Mouse (Mus musculus): Measurements from ENCODE around the gene Snx20.
"Not testable (repeated sequence)": the region's sequence is repeated elsewhere in the genome, so short reads cannot be mapped to it uniquely, and the experiment has no call there.

Gene Snx20

DNA sequence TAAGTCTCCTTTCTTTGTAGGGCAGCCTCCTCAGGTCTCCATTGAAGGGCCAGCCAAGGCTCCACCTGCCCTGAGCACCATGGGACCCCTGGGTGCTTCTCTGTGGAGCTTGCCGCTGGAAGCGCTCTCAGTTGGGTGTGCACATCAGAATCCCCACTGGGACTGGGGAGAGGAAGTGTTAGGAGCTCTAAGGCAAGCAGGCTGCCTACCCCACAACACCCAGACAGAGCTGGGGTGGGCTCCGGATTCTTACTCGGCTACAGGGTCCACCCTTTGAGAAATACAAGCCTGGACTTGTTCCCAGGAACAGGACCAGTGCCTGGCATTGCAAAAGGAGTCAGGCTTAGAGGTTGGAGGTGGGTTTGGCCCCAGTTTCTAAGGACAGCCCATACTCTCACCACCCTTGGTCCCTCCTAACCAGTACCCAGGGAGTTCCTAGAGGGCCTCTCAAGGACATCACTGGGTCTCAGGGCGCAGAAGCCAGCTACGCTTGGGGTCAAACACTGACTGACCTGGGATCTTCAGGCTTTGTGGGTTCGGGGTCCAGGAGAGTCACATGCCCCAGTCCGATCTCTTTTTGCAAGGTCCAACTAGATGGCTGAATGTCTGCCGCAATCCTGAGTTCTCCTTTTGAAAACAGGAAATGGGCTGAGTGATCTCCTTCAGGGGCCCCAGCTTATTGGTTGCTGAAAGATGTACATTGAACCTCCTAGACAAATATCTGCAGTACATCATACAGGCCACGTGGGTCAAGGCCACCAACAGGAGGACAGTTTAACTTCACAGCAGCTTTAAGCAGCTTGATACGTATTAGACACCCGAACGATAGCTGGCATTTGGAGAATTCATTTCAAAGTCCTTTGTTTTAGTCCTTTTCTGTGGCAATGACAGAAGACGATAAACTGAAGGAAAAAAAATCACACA, at the start of gene Snx20:
Gene Snx20, minus strand, starts transcription at position 655 of the 924 bp plus-strand sequence.
- no peak for DNase-seq (ENCODE audit: low read depth, low spot score)

DNA sequence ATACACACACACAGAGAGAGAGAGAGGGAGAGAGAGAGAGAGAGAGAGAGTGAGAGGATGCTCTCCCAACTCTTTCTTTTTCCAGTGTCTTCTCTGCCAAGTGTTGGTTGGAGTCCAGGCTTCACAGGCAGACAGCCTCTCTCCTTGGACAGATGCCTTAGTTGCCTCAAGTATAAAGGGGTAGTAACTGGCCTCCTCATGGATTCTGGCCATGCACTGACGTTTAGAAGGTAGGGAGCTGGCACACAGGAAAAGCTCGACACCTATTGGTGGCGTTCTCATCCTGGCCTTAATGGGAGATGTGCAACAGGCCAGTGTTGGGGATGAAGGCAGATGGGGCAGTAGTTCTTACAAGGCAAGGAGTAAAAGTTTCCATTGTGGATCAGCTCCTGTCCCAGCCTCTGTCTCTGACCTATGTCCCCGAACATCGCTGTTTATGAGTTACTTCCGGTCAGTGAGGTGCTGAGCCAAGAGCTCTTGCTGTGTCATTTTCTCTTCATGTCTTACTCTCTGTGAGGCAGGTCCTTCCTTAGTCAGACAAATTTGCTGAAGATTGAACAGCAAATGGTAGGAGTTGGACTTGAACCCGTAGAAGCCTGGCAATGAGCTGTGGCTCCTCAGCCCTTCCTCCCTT, 47.8 kb upstream of the Snx20 start:
- DNase-seq (ENCODE audit: low read depth, low spot score) = no peak

DNA sequence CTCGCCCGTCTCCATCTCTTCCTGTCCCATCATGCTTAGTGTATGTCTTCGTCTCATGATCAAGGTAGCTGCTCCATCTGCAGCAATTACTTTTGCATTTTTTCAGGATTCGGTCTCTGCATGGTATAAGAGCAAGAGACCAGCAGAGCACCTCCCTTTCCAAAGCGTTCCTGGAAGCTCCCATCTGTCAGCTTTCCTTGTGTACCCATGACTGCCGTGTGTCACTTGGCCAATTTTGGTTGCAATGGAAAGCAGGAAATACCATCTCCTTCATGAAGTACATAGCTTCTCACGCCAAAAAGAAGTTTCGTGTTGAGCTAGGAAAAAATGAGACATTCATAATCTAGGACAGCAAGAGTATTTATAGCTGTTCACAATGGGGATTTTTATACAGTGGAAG, 45.1 kb upstream of the Snx20 start:
- no peak for DNase-seq (ENCODE audit: low read depth, low spot score)

DNA sequence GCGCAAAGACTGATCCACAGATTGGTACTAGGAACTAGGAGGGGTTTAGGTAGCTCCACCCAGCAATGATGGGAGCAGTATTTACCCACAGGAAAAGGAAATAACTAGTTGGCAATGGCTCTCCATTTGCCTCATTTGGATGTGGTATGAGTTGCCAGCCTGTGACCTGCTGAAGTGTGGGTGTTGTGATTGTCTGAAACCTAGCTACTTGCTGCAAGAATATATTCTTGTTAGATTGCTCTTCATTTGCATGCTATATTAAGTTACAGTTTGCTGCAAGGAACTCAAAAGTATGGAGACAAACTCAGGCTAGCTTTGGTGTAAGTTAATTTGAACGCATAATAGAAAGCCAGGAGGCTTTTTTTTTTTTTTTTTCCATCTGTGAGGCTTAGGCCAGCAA, 44.6 kb upstream of the Snx20 start:
- DNase-seq (ENCODE audit: low read depth, low spot score) = no peak

DNA sequence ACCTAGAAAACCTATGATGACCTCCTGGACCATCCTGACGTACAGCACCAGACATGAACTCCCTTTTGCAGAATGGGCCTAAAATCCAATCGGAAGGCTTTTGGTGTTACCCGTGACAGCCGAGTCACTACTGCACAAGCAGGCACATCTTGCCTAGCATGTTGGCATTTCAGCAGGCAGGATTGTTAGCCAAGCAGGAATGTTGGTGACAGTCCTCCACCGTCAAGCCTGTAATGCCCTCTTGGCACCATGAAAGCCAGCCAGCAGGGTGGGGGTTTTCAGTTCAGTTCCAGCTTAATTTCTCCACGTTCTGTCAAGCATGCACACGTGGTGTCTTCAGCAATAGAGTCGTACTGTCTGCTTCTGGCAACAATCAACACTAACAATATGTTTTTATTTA, 41.1 kb upstream of the Snx20 start:
- DNase-seq (ENCODE audit: low read depth, low spot score) = no peak

DNA sequence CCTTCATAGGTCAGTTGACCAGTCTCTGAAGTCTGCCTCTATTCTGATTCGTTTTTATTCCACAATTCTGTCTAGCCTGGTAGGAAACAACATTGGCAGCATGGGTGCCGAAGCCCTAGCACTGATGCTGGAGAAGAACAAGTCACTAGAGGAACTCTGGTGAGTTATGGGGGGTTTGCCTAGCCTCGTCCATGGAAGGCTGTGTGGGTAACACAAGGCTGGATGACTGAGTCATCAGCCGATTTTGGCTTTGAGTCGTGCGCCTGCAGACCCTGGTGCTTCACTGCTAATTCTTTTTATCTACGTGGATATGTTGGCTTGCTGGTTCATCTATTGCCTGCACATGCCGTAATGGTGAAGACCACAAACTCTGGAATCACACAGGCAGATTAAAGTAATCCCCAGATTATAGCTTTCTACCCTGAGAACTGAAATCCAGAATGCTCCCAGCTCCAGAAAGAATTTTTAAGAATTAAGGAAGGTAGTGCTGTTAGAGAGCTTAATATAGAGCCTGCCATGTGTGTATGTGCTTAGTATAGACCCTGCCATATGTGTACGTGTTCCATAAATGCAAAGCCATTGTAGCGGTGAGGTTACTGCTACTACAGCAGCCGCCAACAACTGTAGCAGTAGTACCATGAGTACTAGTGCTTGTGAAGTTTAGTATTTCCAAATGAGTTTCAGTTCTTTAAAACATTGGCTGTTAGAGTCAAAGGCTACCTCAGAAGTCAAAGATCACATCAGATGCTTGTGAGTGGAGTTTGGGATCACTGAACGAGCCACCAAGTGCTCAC, 39.6 kb upstream of the Snx20 start:
- no peak for DNase-seq (ENCODE audit: low read depth, low spot score)

DNA sequence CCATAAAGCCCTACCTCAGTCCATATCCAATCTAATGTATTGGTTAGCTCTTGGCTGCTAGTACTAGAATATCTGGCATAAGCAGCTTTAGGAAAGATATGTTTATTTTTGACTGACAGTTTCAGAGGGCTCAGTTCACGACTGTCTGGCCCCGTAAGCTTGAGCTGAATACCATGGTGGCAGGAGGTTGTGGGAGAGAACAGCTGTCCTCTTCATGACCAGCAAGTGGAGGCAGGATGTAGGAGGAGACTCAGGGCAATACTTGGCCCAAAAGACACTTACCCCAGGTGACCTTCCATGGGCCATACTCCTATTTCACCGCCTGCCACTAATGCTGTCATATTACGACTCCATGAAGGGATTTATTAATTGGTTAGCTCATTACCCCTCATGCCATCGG, 37.9 kb upstream of the Snx20 start:
- DNase-seq (ENCODE audit: low read depth, low spot score) = no peak

DNA sequence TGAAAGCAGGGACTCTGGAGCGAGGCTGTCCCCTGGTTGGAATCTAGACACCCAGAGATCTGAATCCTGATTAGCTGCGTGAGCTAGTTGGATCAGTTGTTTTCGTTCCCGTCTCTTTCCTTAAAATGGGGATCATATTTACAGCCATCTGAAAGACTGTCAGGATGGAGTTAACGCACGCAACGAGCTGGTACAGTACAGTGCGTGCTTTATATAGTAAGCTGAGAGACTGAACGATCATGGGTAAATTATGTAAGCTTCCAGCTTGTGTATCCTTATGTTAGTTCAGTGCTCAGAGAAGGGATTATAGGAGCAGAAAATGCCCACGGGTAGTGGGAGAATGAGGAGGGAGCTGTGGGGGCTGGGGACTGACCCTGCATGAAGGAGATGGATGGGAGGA, 35.6 kb upstream of the Snx20 start:
- no peak for DNase-seq (ENCODE audit: low read depth, low spot score)

DNA sequence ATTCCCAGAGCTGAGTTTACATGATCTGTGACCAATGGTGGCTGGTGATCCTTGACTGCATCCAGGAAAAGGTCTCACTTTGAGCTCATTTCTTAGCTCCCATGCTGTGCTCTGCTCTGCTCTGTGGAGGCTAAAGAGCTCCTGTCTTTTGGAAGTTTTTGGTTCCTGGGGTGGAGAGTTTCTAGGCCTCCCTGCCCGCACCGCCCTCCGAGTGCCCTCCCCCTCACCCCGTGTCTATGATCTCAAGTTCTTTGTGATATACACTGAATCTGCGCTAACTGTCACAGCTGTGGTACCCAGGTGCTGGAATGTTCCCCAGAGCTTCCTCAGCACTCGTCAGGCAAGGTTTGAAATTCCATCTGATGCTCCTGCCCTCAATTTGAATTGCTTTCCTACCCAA, 34.9 kb upstream of the Snx20 start:
- DNase-seq (ENCODE audit: low read depth, low spot score) = no peak

DNA sequence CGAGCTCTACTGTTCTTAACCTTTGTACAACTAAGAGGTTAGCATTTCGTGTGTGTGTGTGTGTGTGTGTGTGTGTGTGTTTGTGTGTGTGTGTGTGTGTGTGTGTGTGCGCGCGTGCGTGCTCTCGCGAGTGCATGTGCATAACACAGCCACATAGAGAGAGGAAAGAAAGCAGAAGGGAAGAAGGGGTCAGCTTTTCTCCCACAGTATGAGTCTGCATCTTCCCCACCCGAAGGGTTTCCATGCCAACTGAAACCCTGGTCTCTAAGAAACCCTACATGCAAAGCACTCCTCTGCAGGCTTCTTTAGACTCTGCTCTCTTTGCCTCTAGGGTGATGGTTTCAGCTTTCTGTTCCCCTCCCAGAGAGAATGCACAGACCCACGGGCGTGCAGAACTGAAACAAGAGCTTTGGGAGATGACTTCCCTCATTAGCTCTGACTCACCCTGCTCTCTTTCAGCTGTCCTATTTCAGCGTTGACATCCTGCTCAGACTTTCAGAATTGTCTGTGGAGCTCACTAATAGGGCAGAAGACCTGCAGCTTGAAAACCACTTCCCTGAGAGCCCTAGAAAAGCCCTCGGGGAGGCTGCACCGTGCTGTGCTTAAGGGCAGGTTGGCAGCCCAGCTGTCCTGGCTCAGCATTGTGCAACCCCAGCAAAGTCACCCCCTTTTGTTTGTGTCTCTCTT, 32.6 kb upstream of the Snx20 start:
- DNase-seq (ENCODE audit: low read depth, low spot score) = no peak

DNA sequence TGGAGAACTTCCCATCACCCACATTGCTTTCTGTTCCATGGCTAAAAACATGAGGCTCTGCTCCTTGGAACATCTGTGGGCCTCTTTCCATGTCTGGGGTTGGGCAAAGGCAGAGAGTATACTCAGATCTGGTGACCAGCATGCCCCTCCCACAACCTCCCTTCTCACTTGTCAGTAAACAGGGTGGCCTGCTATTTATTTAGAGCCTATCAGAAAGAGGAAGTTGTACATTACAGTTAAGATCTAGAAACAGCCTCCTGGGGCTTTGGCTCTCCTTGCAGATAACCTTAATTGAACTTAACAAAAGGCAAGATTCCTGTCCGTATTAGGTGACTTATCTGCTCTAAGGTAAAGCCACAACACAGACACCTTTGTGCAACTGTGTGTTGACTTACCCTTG, 30.5 kb upstream of the Snx20 start:
- DNase-seq (ENCODE audit: low read depth, low spot score) = no peak

DNA sequence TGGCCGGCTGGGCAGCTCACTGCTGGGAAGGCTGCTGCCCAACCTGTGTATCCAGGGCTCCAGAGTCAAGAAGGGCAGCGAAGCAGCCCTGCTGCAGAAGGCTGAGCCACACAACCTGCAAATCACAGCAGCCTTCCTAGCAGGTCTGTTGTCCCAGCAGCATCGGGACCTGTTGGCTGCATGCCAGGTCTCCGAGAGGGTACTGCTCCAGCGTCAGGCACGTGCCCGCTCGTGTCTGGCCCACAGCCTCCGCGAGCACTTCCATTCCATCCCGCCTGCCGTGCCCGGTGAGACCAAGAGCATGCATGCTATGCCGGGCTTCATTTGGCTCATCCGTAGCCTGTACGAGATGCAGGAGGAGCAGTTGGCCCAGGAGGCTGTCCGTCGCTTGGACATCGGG, 29.0 kb upstream of the Snx20 start:
- DNase-seq (ENCODE audit: low read depth, low spot score) = no peak

DNA sequence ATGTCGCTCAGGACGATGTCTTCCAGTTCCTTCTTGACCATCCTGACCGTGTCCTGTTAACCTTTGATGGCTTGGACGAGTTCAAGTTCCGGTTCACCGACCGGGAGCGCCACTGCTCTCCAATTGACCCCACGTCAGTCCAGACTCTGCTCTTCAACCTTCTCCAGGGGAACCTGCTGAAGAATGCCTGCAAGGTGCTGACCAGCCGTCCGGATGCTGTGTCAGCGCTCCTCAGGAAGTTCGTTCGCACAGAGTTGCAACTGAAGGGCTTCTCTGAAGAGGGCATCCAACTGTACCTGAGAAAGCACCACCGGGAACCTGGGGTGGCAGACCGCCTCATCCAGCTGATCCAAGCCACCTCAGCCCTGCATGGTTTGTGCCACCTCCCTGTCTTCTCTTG, 28.2 kb upstream of the Snx20 start:
- no peak for DNase-seq (ENCODE audit: low read depth, low spot score)

DNA sequence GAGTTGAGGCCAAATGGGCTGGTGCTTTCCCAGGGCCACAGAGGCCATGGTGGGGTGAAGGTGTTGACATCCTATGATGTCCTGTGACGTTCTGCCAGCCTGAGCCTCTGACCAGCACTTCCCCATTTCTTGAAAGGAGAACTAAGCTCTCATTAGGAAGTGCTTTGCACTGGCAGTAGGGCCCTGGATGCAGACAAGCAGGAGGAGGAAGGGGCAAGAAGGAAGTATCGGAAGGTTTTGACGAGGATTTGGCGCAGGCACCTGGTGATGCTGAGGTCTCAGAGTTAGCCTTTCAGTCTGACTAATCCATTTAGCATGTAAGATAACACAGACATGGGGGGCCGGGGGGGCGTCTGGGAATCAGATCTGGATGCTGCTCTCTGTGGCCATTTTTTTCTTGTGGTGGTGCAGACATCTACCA, 26.5 kb upstream of the Snx20 start:
- DNase-seq (ENCODE audit: low read depth, low spot score) = no peak

DNA sequence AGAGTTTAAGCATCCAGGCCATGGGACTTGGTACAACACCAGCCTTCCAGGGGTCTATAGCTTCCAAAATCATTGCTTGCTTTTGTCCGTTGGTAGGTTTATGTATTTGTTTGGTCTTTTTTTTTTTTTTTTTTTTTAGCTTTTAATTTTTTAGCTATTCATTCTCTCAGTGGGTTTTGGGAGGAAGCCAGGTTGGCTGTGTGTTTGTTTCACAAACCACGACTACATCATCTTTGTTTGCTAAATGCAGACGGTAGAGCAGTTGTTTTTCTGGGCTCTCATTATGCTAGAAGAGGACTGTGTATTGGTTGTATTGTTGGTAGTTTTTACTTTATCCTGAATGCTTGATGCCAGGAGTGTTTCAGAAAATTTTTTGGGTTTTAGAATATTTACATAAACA, 23.9 kb upstream of the Snx20 start:
- DNase-seq (ENCODE audit: low read depth, low spot score) = no peak

DNA sequence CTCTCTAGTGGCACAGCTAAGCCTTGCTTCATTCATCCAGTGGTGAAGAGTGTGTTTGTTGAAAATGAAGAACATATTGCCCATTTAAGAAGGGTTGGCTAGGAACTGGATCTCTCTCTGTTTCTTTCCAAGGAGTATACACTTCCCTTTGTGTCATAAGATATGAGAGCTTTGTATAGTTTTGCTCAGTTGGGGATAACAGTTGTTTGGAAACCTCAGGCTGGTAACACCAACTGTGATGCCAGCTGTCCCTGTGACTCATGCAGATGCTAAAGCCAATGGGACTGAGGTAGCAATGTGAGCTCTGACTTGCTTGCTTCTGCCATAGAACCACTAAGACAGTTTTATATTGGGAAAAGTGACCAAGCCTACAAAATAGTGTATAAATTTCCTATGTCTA, 19.4 kb upstream of the Snx20 start:
- no peak for DNase-seq (ENCODE audit: low read depth, low spot score)

DNA sequence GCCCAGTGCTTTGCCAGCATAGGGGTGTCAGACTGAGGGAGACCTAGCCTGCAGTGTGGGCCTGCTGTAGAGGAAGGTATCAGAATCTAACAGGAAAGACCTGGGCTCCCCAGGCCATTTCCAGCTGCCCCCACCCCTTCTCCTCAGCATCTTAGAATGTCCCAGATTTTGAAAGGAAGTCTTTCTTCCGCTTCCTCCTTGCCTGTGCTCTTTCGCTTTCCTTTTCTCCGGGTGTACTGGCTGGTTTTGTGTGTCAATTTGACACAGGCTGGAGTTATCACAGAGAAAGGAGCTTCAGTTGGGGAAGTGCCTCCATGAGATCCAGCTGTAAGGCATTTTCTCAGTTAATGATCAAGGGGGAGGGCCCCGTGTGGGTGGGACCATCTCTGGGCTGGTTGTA, 15.2 kb upstream of the Snx20 start:
- DNase-seq (ENCODE audit: low read depth, low spot score) = not testable (repeated sequence)

DNA sequence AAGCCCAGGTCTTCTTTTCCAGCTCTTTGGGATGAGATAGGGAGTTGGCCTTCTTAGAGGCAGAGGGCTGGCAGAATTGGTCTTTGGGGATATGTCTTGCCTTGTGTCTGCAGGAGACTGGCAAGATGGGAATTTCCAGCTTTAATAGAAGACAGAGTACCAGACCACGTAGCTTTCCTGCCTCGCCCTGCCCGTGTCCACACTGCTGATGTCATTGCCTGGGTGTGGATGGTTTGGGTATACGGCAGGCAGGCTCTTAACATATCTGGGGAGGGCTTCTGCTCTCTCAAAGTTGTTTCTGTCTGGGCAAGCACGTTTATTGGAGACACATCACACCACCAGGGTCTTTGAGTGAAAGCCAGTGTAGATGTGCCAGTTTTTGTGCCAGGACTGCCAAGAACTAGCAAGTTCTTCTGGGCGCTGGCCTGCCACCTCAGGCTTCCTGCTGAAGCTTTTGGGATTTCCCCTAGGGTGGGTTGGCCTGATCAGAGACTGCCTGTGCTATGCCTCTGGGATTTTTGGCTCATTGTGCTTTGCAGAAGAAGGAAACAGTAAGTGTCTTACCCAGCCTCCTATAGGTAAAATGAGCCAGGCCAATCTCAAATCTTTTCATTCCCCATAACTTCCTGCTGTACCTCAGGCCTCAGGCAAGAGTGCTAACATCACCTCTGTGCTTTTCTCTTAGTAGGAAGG, 14.2 kb upstream of the Snx20 start:
- DNase-seq (ENCODE audit: low read depth, low spot score) = no peak

DNA sequence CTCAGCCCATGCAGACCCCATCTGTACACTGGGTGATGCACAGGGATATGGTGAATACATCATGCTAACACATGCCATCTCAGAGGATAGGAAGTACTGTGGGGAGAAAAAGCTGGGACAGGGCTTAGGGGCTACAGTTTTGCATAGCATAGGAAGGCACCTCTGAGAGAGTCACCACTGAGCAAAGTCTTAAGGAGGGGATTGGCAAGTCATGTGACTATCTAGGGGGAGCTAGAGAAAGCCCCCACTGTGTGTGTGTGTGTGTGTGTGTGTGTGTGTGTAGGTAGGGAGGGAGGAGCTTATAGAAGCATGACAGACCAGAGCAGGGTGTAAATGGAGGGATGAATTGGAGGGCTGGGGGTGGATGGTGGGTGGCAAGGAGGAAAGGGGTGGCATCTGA, 12.4 kb upstream of the Snx20 start:
- no peak for DNase-seq (ENCODE audit: low read depth, low spot score)

DNA sequence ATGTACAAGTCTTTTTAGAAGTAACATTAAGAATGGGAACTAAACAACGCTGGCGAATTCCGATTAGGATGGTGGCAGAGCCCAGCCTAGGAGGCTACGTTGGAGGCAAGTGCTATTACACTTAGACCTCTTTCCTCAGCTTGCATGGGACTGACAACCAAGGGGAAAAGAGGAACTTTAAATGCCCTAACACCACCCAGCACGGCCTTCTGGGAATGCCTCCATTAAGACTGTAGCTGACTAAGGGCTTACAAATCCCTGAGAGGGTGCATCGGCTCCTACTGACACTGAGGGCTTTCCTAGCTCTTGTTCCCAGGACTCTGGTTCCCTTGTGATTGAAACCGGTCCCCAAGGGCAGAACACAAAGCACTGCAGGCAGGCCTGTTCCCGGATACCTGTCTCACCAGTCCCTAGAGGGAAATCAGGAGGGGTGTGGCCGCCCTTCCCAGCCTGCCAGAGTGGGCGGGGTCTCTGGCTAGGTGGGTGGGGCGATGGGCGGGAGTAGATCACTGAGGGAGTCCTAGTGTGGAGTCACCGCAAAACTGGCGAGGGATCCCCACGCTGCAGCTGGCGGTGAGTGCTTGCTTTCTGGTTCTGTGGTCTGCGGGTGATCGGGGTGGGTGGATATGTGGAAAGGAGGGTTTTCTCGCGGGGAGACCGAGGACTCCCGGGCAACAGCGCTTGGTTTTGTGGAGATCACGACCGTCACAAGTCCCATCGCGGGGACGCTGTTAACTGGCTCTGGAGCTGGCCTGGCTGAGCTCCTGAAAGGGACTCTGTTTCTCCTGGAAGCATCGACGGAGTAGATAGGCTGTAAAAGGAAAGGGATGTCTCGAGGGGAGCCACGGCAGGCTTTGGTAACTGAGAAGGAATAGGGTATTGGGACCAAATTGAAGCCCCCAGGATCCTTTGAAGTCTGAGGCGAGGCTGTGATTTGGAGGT, 11.2 kb upstream of the Snx20 start, which contains the start of gene Nod2:
Gene Nod2, plus strand, starts transcription at position 479 of the 942 bp plus-strand sequence.
- peak; percentile 25 for DNase-seq (ENCODE audit: low read depth, low spot score)
